Mouse (Mus musculus): Measurements from ENCODE around the gene Srpk1. TPM values are rescaled to one million over a fixed set of nuclear protein-coding genes. Genes with fewer than 3 reads are reported as not detected.
A peak's percentile ranks its signal among the peaks of the same experiment; 100 is the strongest.

Gene Srpk1
- polyA plus RNA-seq (2012; rRNA removed), result 58.6 and 65.0 TPM in 2 replicates

GRCm38 (mm10) chr17:28622300-28622759 lies at the start of gene Srpk1:
TSS of gene Srpk1 (minus strand) at chr17:28622709.
- DNase-seq (ENCODE audit: extremely low spot score in 1 of 2, low spot score in 1 of 2), result peak; percentile 64 to 92

- DNase-seq (ENCODE audit: extremely low spot score in 1 of 2, low spot score in 1 of 2), result no peak
Observed at GRCm38 (mm10) chr17:28659564-28659963, 37.1 kb upstream of the Srpk1 start.

GRCm38 (mm10) chr17:28657936-28658335 lies 35.4 kb upstream of the Srpk1 start:
- peak in 1 of 2 experiments; percentile 19 for DNase-seq (ENCODE audit: extremely low spot score in 1 of 2, low spot score in 1 of 2)

- no peak for DNase-seq (ENCODE audit: extremely low spot score in 1 of 2, low spot score in 1 of 2)
Observed at GRCm38 (mm10) chr17:28650268-28650667, 27.8 kb upstream of the Srpk1 start.

GRCm38 (mm10) chr17:28648607-28649370 lies 26.3 kb upstream of the Srpk1 start:
- DNase-seq (ENCODE audit: extremely low spot score in 1 of 2, low spot score in 1 of 2), result peak; percentile 50 to 82

- DNase-seq (ENCODE audit: extremely low spot score in 1 of 2, low spot score in 1 of 2), result no peak
Observed at GRCm38 (mm10) chr17:28646221-28646620, 23.7 kb upstream of the Srpk1 start.

- DNase-seq (ENCODE audit: extremely low spot score in 1 of 2, low spot score in 1 of 2), result no peak
Observed at GRCm38 (mm10) chr17:28644112-28644511, 21.6 kb upstream of the Srpk1 start.

- no peak for DNase-seq (ENCODE audit: extremely low spot score in 1 of 2, low spot score in 1 of 2)
Observed at GRCm38 (mm10) chr17:28643697-28644096, 21.2 kb upstream of the Srpk1 start.

GRCm38 (mm10) chr17:28640113-28640512 lies 17.6 kb upstream of the Srpk1 start:
- no peak for DNase-seq (ENCODE audit: extremely low spot score in 1 of 2, low spot score in 1 of 2)

- peak; percentile 72 to 88 for DNase-seq (ENCODE audit: extremely low spot score in 1 of 2, low spot score in 1 of 2)
Observed at GRCm38 (mm10) chr17:28637711-28638690, 15.5 kb upstream of the Srpk1 start.

- no peak for DNase-seq (ENCODE audit: extremely low spot score in 1 of 2, low spot score in 1 of 2)
Observed at GRCm38 (mm10) chr17:28635842-28636241, 13.3 kb upstream of the Srpk1 start.

- no peak for DNase-seq (ENCODE audit: extremely low spot score in 1 of 2, low spot score in 1 of 2)
Observed at GRCm38 (mm10) chr17:28629125-28629524, 6.6 kb upstream of the Srpk1 start.

GRCm38 (mm10) chr17:28628248-28629124 lies 6.0 kb upstream of the Srpk1 start:
- DNase-seq (ENCODE audit: extremely low spot score in 1 of 2, low spot score in 1 of 2), result no peak

- DNase-seq (ENCODE audit: extremely low spot score in 1 of 2, low spot score in 1 of 2), result peak; percentile 66 to 78
Observed at GRCm38 (mm10) chr17:28626937-28627336, 4.4 kb upstream of the Srpk1 start.

GRCm38 (mm10) chr17:28625327-28625726 lies 2.8 kb upstream of the Srpk1 start:
- DNase-seq (ENCODE audit: extremely low spot score in 1 of 2, low spot score in 1 of 2), result no peak

GRCm38 (mm10) chr17:28624841-28625240 lies 2.3 kb upstream of the Srpk1 start:
- peak; percentile 40 to 63 for DNase-seq (ENCODE audit: extremely low spot score in 1 of 2, low spot score in 1 of 2)

- peak in 1 of 2 experiments; percentile 46 for DNase-seq (ENCODE audit: extremely low spot score in 1 of 2, low spot score in 1 of 2)
Observed at GRCm38 (mm10) chr17:28621381-28622299, 869 bp downstream of the Srpk1 start.

GRCm38 (mm10) chr17:28618775-28619174 lies 3.7 kb downstream of the Srpk1 start:
- DNase-seq (ENCODE audit: extremely low spot score in 1 of 2, low spot score in 1 of 2), result no peak

- no peak for DNase-seq (ENCODE audit: extremely low spot score in 1 of 2, low spot score in 1 of 2)
Observed at GRCm38 (mm10) chr17:28618124-28618523, 4.4 kb downstream of the Srpk1 start.

Measured in frontal cortex, adult 2 months (tissue).